8 mouse cellular contexts compared by ENCODE assay signal in the genomic region with DNA sequence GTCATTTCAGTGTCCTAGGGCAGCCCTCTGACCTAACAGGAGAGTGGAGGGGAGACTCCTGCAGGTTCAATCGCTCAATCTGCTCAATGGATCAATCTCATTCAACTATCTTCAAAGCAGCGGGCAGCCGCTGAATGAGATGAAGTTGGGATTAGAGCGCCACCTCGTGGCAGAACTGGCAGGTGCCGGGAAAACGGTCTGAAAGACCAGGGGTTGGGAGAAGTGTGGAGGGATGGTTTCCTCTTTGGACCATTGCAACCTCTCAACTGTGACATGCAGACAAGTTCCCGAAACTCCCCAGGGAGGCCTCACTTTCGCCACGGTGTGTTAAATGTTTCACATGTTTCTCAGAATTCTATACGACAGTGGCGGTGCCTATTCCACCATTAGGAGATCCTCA. TPM values are rescaled to one million over a fixed set of nuclear protein-coding genes. Genes with fewer than 3 reads are reported as not detected.
DNase-seq lines count a peak whose midpoint lies in the region; ATAC-seq and TF ChIP-seq lines count a peak whose summit lies in the region.

No protein-coding gene starts in this region.

- ATAC-seq in heart, embryonic 11.5 days (replicated peaks; ENCODE audit: insufficient number of reproducible peaks, low FRiP score, low TSS enrichment): no peak
- no peak for ATAC-seq in kidney, embryonic 16.5 days (ENCODE audit: low FRiP score, low TSS enrichment)
- no peak for ATAC-seq in liver, embryonic 14.5 days (ENCODE audit: insufficient read depth)
- ATAC-seq in neural tube, embryonic 11.5 days (ENCODE audit: insufficient read depth, low FRiP score, low TSS enrichment): no peak

- H3K4me3 ChIP-seq in heart, embryonic 11.5 days (ENCODE audit: low read depth, low read length): no peak overlapping the region
- H3K4me3 ChIP-seq in heart, embryonic 10.5 days: 0 out of 2 replicates have a peak overlapping the region, but pooled peaks have one; percentile 15
- no peak overlapping the region for H3K4me3 ChIP-seq in kidney, embryonic 16.5 days (ENCODE audit: low read length)
- H3K4me3 ChIP-seq in liver, embryonic 14.5 days (ENCODE audit: insufficient read depth in 1 of 2, low read depth in 2 of 2, low read length in 2 of 2): no peak overlapping the region
- no peak overlapping the region for H3K4me3 ChIP-seq in neural tube, embryonic 11.5 days (ENCODE audit: low read depth, low read length)
- H3K4me3 ChIP-seq in testis, adult 2 months (ENCODE audit: control insufficient read depth, low read depth, low read length): no peak overlapping the region; the same call in 1 of the 2 replicates

- DNase-seq in heart, adult 11 months: peak; percentile 98
- DNase-seq in embryo, embryonic 10.5 days (ENCODE audit: low spot score): peak; percentile 94
- DNase-seq in heart, embryonic 10.5 days (ENCODE audit: low spot score): no peak
- DNase-seq in liver, embryonic 14.5 days (ENCODE audit: low read depth in 3 of 3, low spot score in 3 of 3): peak; percentile 50 to 59 (median 57)
- DNase-seq in neural tube, embryonic 11.5 days (ENCODE audit: low spot score): peak; percentile 87

- WGBS in heart, embryonic 11.5 days (ENCODE audit: insufficient replicate concordance): 15% methylated on average over 12 of the region's 12 CpGs
- 16% methylated on average over 12 of the region's 12 CpGs for WGBS in heart, embryonic 10.5 days
- WGBS in kidney, embryonic 16.5 days: 9% methylated on average over 12 of the region's 12 CpGs
- 8% methylated on average over 12 of the region's 12 CpGs for WGBS in liver, embryonic 14.5 days (ENCODE audit: insufficient replicate concordance)
- 17% methylated on average over 12 of the region's 12 CpGs for WGBS in neural tube, embryonic 11.5 days

- no peak overlapping the region for H3K27ac ChIP-seq in heart, embryonic 11.5 days (ENCODE audit: low read depth, low read length)
- H3K27ac ChIP-seq in heart, embryonic 10.5 days: no peak overlapping the region
- H3K27ac ChIP-seq in kidney, embryonic 16.5 days (ENCODE audit: low read length): peak overlapping the region; percentile 70; the same call in 1 of the 2 replicates
- no peak overlapping the region for H3K27ac ChIP-seq in liver, embryonic 14.5 days
- H3K27ac ChIP-seq in neural tube, embryonic 11.5 days (ENCODE audit: low read depth, low read length): no peak overlapping the region
- H3K27ac ChIP-seq in testis, adult 2 months (ENCODE audit: control insufficient read depth, insufficient read depth, low read depth, low read length): peak overlapping the region; percentile 55

- no peaks in the 10 kb centered on the region for H3K9me3 ChIP-seq in heart, embryonic 11.5 days (replicated peaks; ENCODE audit: control insufficient read depth, low read length)
- no peaks in the 10 kb centered on the region for H3K9me3 ChIP-seq in heart, embryonic 10.5 days
- H3K9me3 ChIP-seq in kidney, embryonic 16.5 days (ENCODE audit: low read length): no peaks in the 10 kb centered on the region
- H3K9me3 ChIP-seq in liver, embryonic 14.5 days (ENCODE audit: control insufficient read depth, low read length): no peaks in the 10 kb centered on the region
- no peaks in the 10 kb centered on the region for H3K9me3 ChIP-seq in neural tube, embryonic 11.5 days (ENCODE audit: control insufficient read depth, low read length)

- TF ChIP-seq POLR2A in testis, adult 2 months (IDR thresholded peaks at IDR 0.05; ENCODE audit: control insufficient read depth, low read depth, low read length): no peak

- H3K9ac ChIP-seq in heart, embryonic 11.5 days (ENCODE audit: low read depth, low read length): no peak overlapping the region
- no peak overlapping the region for H3K9ac ChIP-seq in kidney, embryonic 16.5 days (replicated peaks; ENCODE audit: low read length)
- H3K9ac ChIP-seq in liver, embryonic 14.5 days (replicated peaks): no peak overlapping the region
- no peak overlapping the region for H3K9ac ChIP-seq in neural tube, embryonic 11.5 days (ENCODE audit: low read length)

- H3K36me3 ChIP-seq in heart, embryonic 11.5 days (ENCODE audit: control insufficient read depth, insufficient read depth, low read length): peaks cover 15% of the 10 kb centered on the region; the same call in 1 of the 2 replicates
- H3K36me3 ChIP-seq in heart, embryonic 10.5 days: peaks cover 53% of the 10 kb centered on the region
- peaks cover 16% of the 10 kb centered on the region for H3K36me3 ChIP-seq in kidney, embryonic 16.5 days (ENCODE audit: insufficient read depth, low read length)
- H3K36me3 ChIP-seq in liver, embryonic 14.5 days (replicated peaks; ENCODE audit: control insufficient read depth, insufficient read depth, low read depth): peaks cover 16% of the 10 kb centered on the region
- H3K36me3 ChIP-seq in neural tube, embryonic 11.5 days (ENCODE audit: control insufficient read depth, insufficient read depth, low read length): peaks cover 9% of the 10 kb centered on the region; the same call in 1 of the 2 replicates
- no peaks in the 10 kb centered on the region; the same call in 1 of the 2 replicates for H3K36me3 ChIP-seq in testis, adult 2 months (ENCODE audit: control insufficient read depth, insufficient read depth, low read length)

- H3K4me2 ChIP-seq in heart, embryonic 11.5 days: no peak overlapping the region; the same call in 1 of the 2 replicates
- peak overlapping the region; percentile 23; the same call in 1 of the 2 replicates for H3K4me2 ChIP-seq in kidney, embryonic 16.5 days (replicated peaks; ENCODE audit: low read depth, low read length)
- peak overlapping the region; percentile 32 for H3K4me2 ChIP-seq in liver, embryonic 14.5 days (ENCODE audit: low read depth)
- H3K4me2 ChIP-seq in neural tube, embryonic 11.5 days (ENCODE audit: low read depth): no peak overlapping the region

- peak; percentile 96 for TF ChIP-seq CTCF in liver, embryonic 14.5 days (IDR thresholded peaks at IDR 0.05; ENCODE audit: low read depth)
- peak; percentile 86 for TF ChIP-seq CTCF in testis, adult 2 months (IDR thresholded peaks at IDR 0.05; ENCODE audit: control insufficient read depth, insufficient read depth, insufficient replicate concordance, low read depth, low read length)

- TF ChIP-seq EP300 in liver, embryonic 14.5 days (IDR thresholded peaks at IDR 0.05; ENCODE audit: low read depth): no peak

- no peaks in the 10 kb centered on the region for H3K27me3 ChIP-seq in heart, embryonic 11.5 days (ENCODE audit: control insufficient read depth, insufficient read depth, low read length)
- no peaks in the 10 kb centered on the region for H3K27me3 ChIP-seq in heart, embryonic 10.5 days (ENCODE audit: insufficient read depth, poor library complexity, severe bottlenecking)
- H3K27me3 ChIP-seq in kidney, embryonic 16.5 days (ENCODE audit: insufficient read depth, low read length): no peaks in the 10 kb centered on the region
- no peaks in the 10 kb centered on the region for H3K27me3 ChIP-seq in liver, embryonic 14.5 days (ENCODE audit: control insufficient read depth, insufficient read depth, low read length)
- H3K27me3 ChIP-seq in neural tube, embryonic 11.5 days (ENCODE audit: control insufficient read depth, insufficient read depth, low read length): no peaks in the 10 kb centered on the region
- no peaks in the 10 kb centered on the region for H3K27me3 ChIP-seq in testis, adult 2 months (ENCODE audit: control insufficient read depth, insufficient read depth, low read length)

- H3K4me1 ChIP-seq in heart, embryonic 11.5 days (ENCODE audit: control insufficient read depth, insufficient read depth, low read length): peaks cover 16% of the 10 kb centered on the region
- H3K4me1 ChIP-seq in heart, embryonic 10.5 days: peaks cover 35% of the 10 kb centered on the region
- peaks cover 40% of the 10 kb centered on the region for H3K4me1 ChIP-seq in kidney, embryonic 16.5 days (ENCODE audit: insufficient read depth, low read length)
- peaks cover 0 to 5% of the 10 kb centered on the region in 2 experiments; a peak in 1 of 4 replicates for H3K4me1 ChIP-seq in liver, embryonic 14.5 days (replicated peaks; ENCODE audit: control insufficient read depth in 2 of 2, insufficient read depth in 2 of 2, low read length in 1 of 2)
- H3K4me1 ChIP-seq in neural tube, embryonic 11.5 days (ENCODE audit: control insufficient read depth, insufficient read depth, low read length): peaks cover 3% of the 10 kb centered on the region
- H3K4me1 ChIP-seq in testis, adult 2 months (ENCODE audit: control insufficient read depth, insufficient read depth, low read length): peaks cover 27% of the 10 kb centered on the region

RNA-seq across cellular contexts. Expression of gene Atp6v1g2, which starts 1.4 kb away (rescaled TPM):
- polyA plus RNA-seq in heart, embryonic 11.5 days (2014; fragmentation: Nextera tagmentation; extraction: Ambion mirVana): 9.3 and 10.1 TPM in 2 replicates
- 6.5 and 10.1 TPM in 2 replicates for polyA plus RNA-seq in heart, embryonic 10.5 days (2016; fragmentation: Nextera tagmentation; extraction: Ambion mirVana)
- 5.8 and 8.5 TPM in 2 replicates for polyA plus RNA-seq in kidney, embryonic 16.5 days (2015; fragmentation: Nextera tagmentation; extraction: Ambion mirVana)
- 1.8 and 1.9 TPM in 2 replicates for polyA plus RNA-seq in liver, embryonic 14.5 days (2012; rRNA removed)
- 0.76 and 0.97 TPM in 2 replicates for polyA plus RNA-seq in liver, embryonic 14.5 days (2014; fragmentation: Nextera tagmentation; extraction: Ambion mirVana)
- polyA plus RNA-seq in neural tube, embryonic 11.5 days (2014; fragmentation: Nextera tagmentation; extraction: Ambion mirVana): 14.1 and 16.8 TPM in 2 replicates
- polyA plus RNA-seq in testis, adult 2 months (2012; rRNA removed): 10.4 and 11.7 TPM in 2 replicates

RNA-seq across cellular contexts. Expression of gene Nfkbil1, which starts 3.5 kb away (rescaled TPM):
- polyA plus RNA-seq in heart, embryonic 11.5 days (2014; fragmentation: Nextera tagmentation; extraction: Ambion mirVana): 2.3 and 4.9 TPM in 2 replicates
- 8.4 and 10.4 TPM in 2 replicates for polyA plus RNA-seq in heart, embryonic 10.5 days (2016; fragmentation: Nextera tagmentation; extraction: Ambion mirVana)
- polyA plus RNA-seq in kidney, embryonic 16.5 days (2015; fragmentation: Nextera tagmentation; extraction: Ambion mirVana): 11.6 TPM in 2 replicates
- polyA plus RNA-seq in liver, embryonic 14.5 days (2012; rRNA removed): 3.6 and 4.2 TPM in 2 replicates
- 1.1 and 1.3 TPM in 2 replicates for polyA plus RNA-seq in liver, embryonic 14.5 days (2014; fragmentation: Nextera tagmentation; extraction: Ambion mirVana)
- 4.7 and 5.0 TPM in 2 replicates for polyA plus RNA-seq in neural tube, embryonic 11.5 days (2014; fragmentation: Nextera tagmentation; extraction: Ambion mirVana)
- 27.9 and 30.2 TPM in 2 replicates for polyA plus RNA-seq in testis, adult 2 months (2012; rRNA removed)

RNA-seq across cellular contexts. Expression of gene Ddx39b, which starts 9.5 kb away (rescaled TPM):
- polyA plus RNA-seq in heart, embryonic 11.5 days (2014; fragmentation: Nextera tagmentation; extraction: Ambion mirVana): 317 and 318 TPM in 2 replicates
- polyA plus RNA-seq in heart, embryonic 10.5 days (2016; fragmentation: Nextera tagmentation; extraction: Ambion mirVana): 367 and 489 TPM in 2 replicates
- 553 and 556 TPM in 2 replicates for polyA plus RNA-seq in kidney, embryonic 16.5 days (2015; fragmentation: Nextera tagmentation; extraction: Ambion mirVana)
- polyA plus RNA-seq in liver, embryonic 14.5 days (2012; rRNA removed): 161 and 199 TPM in 2 replicates
- 127 and 143 TPM in 2 replicates for polyA plus RNA-seq in liver, embryonic 14.5 days (2014; fragmentation: Nextera tagmentation; extraction: Ambion mirVana)
- 634 and 672 TPM in 2 replicates for polyA plus RNA-seq in neural tube, embryonic 11.5 days (2014; fragmentation: Nextera tagmentation; extraction: Ambion mirVana)
- 125 and 129 TPM in 2 replicates for polyA plus RNA-seq in testis, adult 2 months (2012; rRNA removed)

RNA-seq across cellular contexts. Expression of gene Gm16181, which starts 11.4 kb away (rescaled TPM):
- 0.44 TPM in 1 of 2 replicates, not detected in the other for polyA plus RNA-seq in heart, embryonic 11.5 days (2014; fragmentation: Nextera tagmentation; extraction: Ambion mirVana)
- 0.30 TPM in 1 of 2 replicates, not detected in the other for polyA plus RNA-seq in heart, embryonic 10.5 days (2016; fragmentation: Nextera tagmentation; extraction: Ambion mirVana)
- polyA plus RNA-seq in kidney, embryonic 16.5 days (2015; fragmentation: Nextera tagmentation; extraction: Ambion mirVana): 0.56 and 0.62 TPM in 2 replicates
- polyA plus RNA-seq in liver, embryonic 14.5 days (2012; rRNA removed): 0.19 and 0.21 TPM in 2 replicates
- not detected in 2 replicates for polyA plus RNA-seq in liver, embryonic 14.5 days (2014; fragmentation: Nextera tagmentation; extraction: Ambion mirVana)
- polyA plus RNA-seq in neural tube, embryonic 11.5 days (2014; fragmentation: Nextera tagmentation; extraction: Ambion mirVana): 0.50 TPM in 1 of 2 replicates, not detected in the other
- not detected in 2 replicates for polyA plus RNA-seq in testis, adult 2 months (2012; rRNA removed)

RNA-seq across cellular contexts. Expression of gene Lta, which starts 26.9 kb away (rescaled TPM):
- polyA plus RNA-seq in heart, embryonic 11.5 days (2014; fragmentation: Nextera tagmentation; extraction: Ambion mirVana): not detected in 2 replicates
- not detected in 2 replicates for polyA plus RNA-seq in heart, embryonic 10.5 days (2016; fragmentation: Nextera tagmentation; extraction: Ambion mirVana)
- polyA plus RNA-seq in kidney, embryonic 16.5 days (2015; fragmentation: Nextera tagmentation; extraction: Ambion mirVana): 0.13 TPM in 1 of 2 replicates, not detected in the other
- 0.04 and 0.07 TPM in 2 replicates for polyA plus RNA-seq in liver, embryonic 14.5 days (2012; rRNA removed)
- polyA plus RNA-seq in liver, embryonic 14.5 days (2014; fragmentation: Nextera tagmentation; extraction: Ambion mirVana): not detected in 2 replicates
- polyA plus RNA-seq in neural tube, embryonic 11.5 days (2014; fragmentation: Nextera tagmentation; extraction: Ambion mirVana): 0.28 TPM in 1 of 2 replicates, not detected in the other
- 0.07 TPM in 1 of 2 replicates, not detected in the other for polyA plus RNA-seq in testis, adult 2 months (2012; rRNA removed)

Comparison
In these comparisons a context has a peak if more than half of its experiments do, and no peak if none do; other contexts are left out.
1. H3K27ac ChIP-seq: peak in kidney, embryonic 16.5 days (single experiment) and testis, adult 2 months (single experiment); none in heart, embryonic 11.5 days (single experiment), heart, embryonic 10.5 days (single experiment), liver, embryonic 14.5 days (single experiment) and neural tube, embryonic 11.5 days (single experiment).
2. H3K4me2 ChIP-seq: peak in kidney, embryonic 16.5 days (single experiment) and liver, embryonic 14.5 days (single experiment); none in heart, embryonic 11.5 days (single experiment) and neural tube, embryonic 11.5 days (single experiment).